Mouse (Mus musculus): ENCODE results near the gene Zswim8.

GRCm38 (mm10) chr14:20771941-20772340 is 64.6 kb downstream of the Zswim8 start:
- TF ChIP-seq CTCF (conservative IDR thresholded peaks at IDR 0.05; ENCODE audit: insufficient read depth, insufficient read length, low read depth, low read length), result no peak
- TF ChIP-seq POLR2A (IDR thresholded peaks at IDR 0.05; ENCODE audit: low read depth, low read length), result no peak
